Mouse (Mus musculus) embryo, embryonic 10.5 days (tissue): Measurements from ENCODE around the gene Mvb12a.

ENCODE experiments used
- DNase-seq: peaks from one replicate; pipeline ENCODE4 v3.0.0-alpha.2; 2015; ENCODE audit warnings: low spot score

The Mvb12a gene

GRCm38 (mm10) chr8:71526272-71526671 lies 16.4 kb upstream of the Mvb12a start:
- DNase-seq: peak; percentile 51

GRCm38 (mm10) chr8:71527162-71527870 lies 15.4 kb upstream of the Mvb12a start:
- DNase-seq: no peak

- DNase-seq: no peak
Observed at GRCm38 (mm10) chr8:71528362-71529073, 14.2 kb upstream of the Mvb12a start.

DNA sequence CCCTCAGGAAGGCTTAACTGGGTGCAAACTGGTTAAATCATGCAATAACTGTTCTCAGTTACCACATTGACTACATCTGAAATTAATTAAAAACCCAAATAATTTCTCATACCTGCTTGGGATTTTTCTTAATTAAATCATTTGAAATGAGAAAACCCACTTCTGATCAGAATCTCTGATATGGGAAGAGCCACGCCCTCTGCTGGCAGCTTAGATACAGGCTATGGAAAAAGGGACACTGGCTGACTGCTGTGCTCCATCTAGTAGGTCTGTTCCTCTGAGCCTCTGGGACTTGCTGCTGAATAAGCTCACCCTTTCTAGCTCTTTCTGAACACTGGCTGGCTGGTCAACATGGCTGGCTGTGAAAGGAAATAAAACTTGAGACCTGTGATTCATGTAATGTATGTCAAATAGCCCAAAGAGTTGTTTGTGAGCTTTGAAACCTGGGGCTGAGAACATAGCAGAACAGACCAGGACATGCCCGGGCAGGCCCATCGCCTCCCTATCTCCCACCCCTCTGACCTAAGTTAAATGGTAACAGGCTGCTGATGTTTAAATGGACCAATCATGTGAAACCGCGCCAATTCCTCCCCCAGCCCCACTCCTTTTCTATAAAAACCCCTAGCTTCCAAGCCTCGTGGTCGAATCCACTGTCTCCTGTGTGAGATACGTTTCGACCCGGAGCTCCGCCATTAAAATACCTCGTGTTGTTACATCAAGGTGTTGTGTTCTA lies 11.8 kb upstream of the Mvb12a start:
- peak; percentile 60 for DNase-seq

DNA sequence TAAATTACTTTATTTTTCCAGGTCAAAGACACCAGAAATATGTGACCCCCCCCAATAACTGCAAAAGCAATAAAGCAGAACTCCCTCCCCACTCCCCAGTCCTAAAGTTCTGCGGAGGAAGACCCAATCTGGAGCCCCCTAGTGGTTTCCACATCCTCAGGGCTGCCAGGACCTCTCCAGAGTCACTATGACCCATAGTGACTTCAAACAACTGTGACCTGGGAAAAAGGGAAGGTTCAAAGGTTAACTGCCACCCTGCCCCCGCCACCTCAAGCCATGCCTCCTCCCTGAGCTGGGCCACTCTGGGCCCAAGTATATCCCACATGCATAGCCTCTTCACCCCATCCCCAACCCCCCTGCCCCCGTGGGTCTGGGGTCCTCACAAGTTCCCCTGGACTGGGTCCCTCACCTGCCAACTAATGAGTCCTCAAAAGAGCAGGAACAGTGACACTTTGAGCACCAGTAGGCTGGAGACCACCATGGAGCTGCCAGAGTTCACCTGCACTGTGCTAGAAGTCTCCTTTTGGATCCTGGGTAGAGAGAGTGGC lies 8.4 kb upstream of the Mvb12a start:
- DNase-seq: no peak

DNA sequence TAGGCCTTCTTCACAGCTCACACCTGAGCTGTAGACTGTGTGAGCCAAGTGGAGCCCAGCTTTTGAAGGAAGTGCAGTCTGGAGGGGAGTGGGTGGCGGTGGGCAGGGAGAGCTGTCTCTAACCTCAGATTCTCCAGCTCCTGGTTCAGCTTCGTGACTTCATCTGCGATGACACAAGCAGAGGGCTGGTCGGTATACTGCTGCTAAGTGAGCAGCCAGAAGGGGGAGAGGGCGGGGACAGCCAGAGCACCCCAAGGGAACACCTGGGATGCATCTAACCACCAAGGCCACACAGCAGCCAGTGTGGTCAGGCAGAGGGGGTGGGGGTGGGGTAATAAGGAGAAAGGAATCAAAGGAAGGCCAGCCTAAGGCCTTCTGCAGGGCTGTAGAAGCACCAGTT lies 7.1 kb upstream of the Mvb12a start:
- no peak for DNase-seq

DNA sequence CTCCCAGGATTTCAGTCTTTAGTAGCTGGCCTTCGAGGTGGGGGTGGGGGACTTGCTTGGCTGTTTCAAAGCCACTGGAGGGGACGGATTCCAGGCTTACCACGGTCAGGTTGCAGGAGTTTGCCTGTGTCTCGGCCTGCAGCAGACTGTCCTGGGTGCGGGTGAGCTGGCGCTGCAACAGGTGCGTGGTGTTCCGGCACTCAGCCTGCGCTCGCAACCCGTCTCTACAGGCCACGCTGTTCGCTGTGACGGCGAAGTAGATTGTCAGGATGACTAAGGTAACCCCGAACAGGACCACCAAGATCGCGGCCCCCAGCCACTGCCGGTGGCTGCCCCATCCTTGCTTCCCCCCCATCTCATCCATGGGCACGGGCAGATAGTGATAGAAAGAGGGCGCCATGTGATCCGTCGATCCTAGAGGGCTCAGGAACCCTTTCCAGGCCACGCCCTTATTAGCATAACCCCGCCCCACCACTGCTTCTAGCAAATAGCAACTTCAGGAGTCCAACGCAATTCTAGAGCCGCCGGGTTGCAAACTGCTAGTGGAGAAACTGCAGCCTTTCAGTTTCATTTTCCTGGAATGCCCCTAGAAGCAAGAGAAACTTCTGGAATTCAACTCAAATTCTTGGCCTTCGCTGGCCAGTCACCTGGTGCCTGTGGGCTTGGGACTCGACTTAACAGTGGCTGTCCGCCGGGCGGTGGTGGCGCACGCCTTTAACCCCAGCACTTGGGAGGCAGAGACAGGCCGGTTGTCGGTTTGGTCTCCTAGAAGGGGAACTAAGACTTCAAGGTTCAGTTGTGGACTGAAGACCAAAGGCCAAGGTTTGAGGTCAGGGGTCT lies 5.5 kb upstream of the Mvb12a start, which contains the start of gene Bst2:
Gene Bst2 (minus strand): TSS at position 429 of the 840 bp plus-strand sequence.
- peak; percentile 95 for DNase-seq

GRCm38 (mm10) chr8:71543755-71544154 lies 1.0 kb downstream of the Mvb12a start:
- DNase-seq: no peak

DNA sequence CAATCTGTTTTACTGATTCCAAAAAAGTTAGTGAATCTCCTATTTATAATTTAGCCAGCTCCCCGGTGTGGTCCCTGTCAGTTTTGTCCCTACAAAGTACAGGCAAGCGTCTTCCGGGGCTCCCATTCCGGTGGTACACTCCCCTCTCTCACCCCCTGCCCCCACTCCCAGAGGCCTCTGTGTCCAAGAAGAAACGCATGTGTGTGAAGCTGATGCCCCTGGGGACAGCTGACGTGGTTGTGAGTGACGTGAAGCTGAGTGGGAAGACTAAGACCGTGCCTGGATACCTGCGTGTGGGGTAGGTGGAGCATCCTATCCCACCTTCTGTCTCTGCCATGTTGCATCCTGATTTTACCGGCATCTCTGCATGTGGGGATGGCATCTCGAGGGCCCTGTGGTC lies 2.3 kb downstream of the Mvb12a start:
- no peak for DNase-seq

- DNase-seq: no peak
Observed at GRCm38 (mm10) chr8:71547590-71547989, 4.9 kb downstream of the Mvb12a start.

DNA sequence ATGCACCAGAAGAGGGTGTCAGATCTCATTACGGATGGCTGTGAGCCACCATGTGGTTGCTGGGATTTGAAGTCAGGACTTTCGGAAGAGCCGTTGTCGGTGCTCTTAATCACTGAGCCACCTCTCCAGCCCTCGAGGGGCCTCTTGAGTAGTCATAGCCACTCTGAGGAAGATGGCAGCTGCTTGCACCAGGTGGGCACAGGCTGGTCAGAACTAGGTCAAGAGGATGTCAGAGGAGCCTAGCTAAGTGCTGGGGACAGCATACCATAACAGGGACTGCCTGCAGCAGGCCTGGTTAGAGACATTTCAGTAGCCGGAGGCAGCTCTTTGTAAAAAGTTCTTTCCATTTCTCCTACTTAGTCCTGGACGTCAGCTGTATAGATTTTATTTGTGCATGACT lies 8.0 kb downstream of the Mvb12a start:
- DNase-seq: no peak

DNA sequence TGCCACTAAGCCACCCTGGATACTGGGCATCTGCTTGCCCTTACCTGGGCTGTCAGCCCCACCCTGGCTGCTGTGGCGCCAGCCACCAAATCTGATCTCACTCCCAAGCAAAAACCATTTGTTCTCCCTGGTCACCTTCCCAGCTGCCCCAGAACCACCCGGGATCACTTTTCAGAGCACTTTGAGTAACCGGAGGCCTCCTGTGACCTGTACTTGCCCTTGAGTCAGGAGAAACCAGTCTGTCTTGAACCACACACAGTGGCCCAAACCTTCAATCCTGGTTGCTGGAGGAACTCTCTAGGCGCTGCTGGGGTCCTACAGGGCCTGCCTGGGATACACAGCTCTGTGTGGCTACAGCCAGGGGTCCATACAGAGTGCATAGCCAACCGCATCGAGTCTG lies 10.0 kb downstream of the Mvb12a start:
- DNase-seq: no peak

GRCm38 (mm10) chr8:71554001-71554400 lies 11.3 kb downstream of the Mvb12a start:
- no peak for DNase-seq

- DNase-seq: no peak
Observed at GRCm38 (mm10) chr8:71554644-71555043, 11.9 kb downstream of the Mvb12a start.

DNA sequence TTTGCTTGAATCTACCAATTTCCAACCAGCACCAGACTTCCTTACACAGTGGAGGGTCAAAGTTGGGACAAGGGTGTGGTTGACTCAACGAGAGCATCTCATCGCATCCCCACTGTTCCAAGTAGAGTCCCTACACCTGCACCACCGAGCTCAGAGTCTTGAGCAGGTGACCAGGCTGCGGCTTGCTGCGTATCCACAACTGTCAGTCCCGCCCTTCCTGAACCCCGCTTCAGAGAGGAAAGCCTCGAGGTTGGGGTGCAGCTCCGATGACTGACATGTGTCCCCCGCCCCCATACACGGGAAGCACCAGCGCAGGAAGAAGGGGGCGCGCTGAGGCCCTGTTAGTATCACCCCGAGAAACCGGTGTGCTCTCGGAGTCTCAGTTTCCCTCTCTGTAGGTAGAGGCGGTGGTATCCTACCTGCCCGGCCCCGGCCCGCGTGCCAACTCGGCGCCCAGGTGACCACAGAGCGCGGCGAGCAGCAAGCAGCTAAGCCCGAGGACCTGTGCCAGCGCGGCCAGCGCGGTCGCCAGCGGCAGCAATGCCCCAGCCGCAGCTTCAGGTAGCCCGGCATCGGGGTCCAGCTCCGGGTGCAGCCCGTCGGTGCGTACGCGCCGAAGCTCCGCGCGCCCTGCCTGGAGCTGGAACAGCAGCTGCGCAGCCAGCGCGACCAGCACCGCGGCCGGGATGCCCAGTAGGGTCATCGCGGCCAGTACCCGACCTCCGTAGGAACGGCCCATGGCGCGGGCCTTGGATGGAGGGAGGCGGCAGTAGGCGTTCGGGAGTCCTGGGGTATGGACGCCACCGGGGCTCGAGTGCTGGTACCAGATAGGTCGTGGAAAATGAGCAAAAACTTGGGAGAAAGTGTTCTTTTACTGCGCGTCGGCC lies 15.6 kb downstream of the Mvb12a start, which contains the start of gene Tmem221:
Gene Tmem221 (minus strand): TSS at position 801 of the 887 bp plus-strand sequence.
- DNase-seq: no peak

DNA sequence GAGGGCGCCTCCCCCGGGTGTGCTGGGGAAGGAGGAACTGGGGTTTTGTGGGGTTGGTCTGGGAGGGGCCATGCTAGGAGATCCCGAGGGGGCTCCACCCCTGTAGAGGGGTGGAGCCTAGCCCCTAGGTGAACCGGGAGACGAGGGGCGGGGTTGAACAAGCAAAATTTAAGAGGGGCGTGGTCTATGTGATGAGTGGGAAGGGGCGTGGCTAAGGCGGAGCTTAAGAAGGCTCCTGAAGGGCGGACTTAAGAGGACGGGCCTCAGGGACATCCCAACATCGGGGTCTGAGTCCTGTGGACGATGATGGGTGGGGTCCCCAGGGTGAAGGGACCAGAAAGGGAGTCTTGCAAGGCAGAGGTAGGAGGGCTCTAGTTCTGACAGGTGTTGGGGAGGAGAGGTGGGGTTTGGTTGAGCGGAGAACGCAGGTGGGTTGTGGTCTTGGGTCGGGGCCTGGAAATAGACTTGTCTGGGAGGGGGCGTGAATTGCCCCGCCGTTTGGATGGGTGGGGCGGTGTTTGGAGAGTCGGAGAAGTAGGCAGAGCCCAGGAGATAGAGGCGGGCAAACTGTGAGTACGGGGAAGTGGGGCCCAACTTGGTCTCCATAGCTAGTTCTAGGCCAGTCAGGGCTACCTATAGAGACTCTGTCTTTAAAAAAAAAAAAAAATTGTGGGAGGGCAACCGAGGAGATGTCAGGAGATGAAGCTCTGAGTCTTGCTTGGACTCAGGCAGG lies 16.4 kb downstream of the Mvb12a start:
- peak; percentile 88 for DNase-seq

DNA sequence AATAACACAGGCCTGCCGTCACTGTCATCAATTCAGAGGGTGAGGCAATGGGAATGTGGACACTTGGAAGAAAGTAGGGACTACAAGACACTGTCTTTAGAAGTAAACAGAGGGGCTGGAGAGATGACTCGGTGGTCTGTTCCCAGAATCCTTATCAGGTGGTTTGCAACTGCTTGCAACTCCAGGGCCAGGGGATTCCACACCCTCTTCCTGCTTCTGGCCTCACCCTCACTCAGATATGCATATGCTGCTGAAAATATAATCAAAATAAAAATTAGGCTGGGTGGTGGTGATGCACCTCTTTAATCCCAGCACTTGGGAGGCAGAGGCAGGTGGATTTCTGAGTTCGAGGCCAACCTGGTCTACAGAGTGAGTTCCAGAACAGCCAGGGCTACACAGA lies 17.3 kb downstream of the Mvb12a start:
- DNase-seq: no peak

GRCm38 (mm10) chr8:71560765-71561164 lies 18.0 kb downstream of the Mvb12a start:
- DNase-seq: no peak

GRCm38 (mm10) chr8:71561401-71561800 lies 18.7 kb downstream of the Mvb12a start:
- peak; percentile 90 for DNase-seq

- peak; percentile 59 for DNase-seq
Observed at GRCm38 (mm10) chr8:71562751-71563150, 20.0 kb downstream of the Mvb12a start.
